Mouse (Mus musculus): ENCODE results near the gene Trp63. TPM values are rescaled to one million over a fixed set of nuclear protein-coding genes. Genes with fewer than 3 reads are reported as not detected.

Gene Trp63
- total and polyA plus RNA-seq, 2 experiments from 2014 or later: 0.05 to 0.11 TPM

- Histone ChIP-seq H3K4me1 (ENCODE audit: insufficient read depth, low read length) (no peaks in the 10 kb centered on the region), H3K36me3 (ENCODE audit: insufficient read depth, low read length) (no peaks in the 10 kb centered on the region), H3K4me3 (ENCODE audit: low read length) (no peak overlapping the region), H3K27ac (no peak overlapping the region), H3K9ac (replicated peaks; ENCODE audit: low read length) (no peak overlapping the region), H3K9me3 (ENCODE audit: low read length) (no peaks in the 10 kb centered on the region), H3K4me2 (ENCODE audit: low read depth, low read length) (no peak overlapping the region), H3K27me3 (ENCODE audit: insufficient read depth, low read length) (no peaks in the 10 kb centered on the region)
- no peak for ATAC-seq
- no peak for DNase-seq (ENCODE audit: low spot score)
- WGBS: 85% methylated on average over 3 of the region's 3 CpGs
- TF ChIP-seq CTCF (IDR thresholded peaks at IDR 0.05; ENCODE audit: low read depth): no peak
These were observed 151.7 kb downstream of the Trp63 start for GRCm38 (mm10) chr16:25835301-25835700.

- Histone ChIP-seq H3K27me3 (ENCODE audit: insufficient read depth, low read length) (no peaks in the 10 kb centered on the region), H3K36me3 (ENCODE audit: insufficient read depth, low read length) (no peaks in the 10 kb centered on the region), H3K9ac (replicated peaks; ENCODE audit: low read length) (no peak overlapping the region), H3K4me3 (ENCODE audit: low read length) (no peak overlapping the region), H3K9me3 (ENCODE audit: low read length) (no peaks in the 10 kb centered on the region), H3K27ac (no peak overlapping the region), H3K4me2 (ENCODE audit: low read depth, low read length) (no peak overlapping the region), H3K4me1 (ENCODE audit: insufficient read depth, low read length) (no peaks in the 10 kb centered on the region)
- 95% methylated on average over 5 of the region's 5 CpGs for WGBS
- TF ChIP-seq CTCF (IDR thresholded peaks at IDR 0.05; ENCODE audit: low read depth): no peak
- ATAC-seq (no peak), DNase-seq (ENCODE audit: low spot score) (no peak)
These were observed 152.2 kb downstream of the Trp63 start for GRCm38 (mm10) chr16:25835723-25836122.

GRCm38 (mm10) chr16:25842996-25843395 lies 159.4 kb downstream of the Trp63 start:
- no peaks in the 10 kb centered on the region for H3K27me3 ChIP-seq (ENCODE audit: insufficient read depth, low read length)
- DNase-seq (ENCODE audit: low spot score): no peak
- 81% methylated on average over 6 of the region's 6 CpGs for WGBS
- no peaks in the 10 kb centered on the region for H3K36me3 ChIP-seq (ENCODE audit: insufficient read depth, low read length)
- no peak overlapping the region for H3K4me3 ChIP-seq (ENCODE audit: low read length)
- no peak for TF ChIP-seq CTCF (IDR thresholded peaks at IDR 0.05; ENCODE audit: low read depth)
- H3K9ac ChIP-seq (replicated peaks; ENCODE audit: low read length): no peak overlapping the region
- ATAC-seq: no peak
- no peak overlapping the region for H3K27ac ChIP-seq
- H3K9me3 ChIP-seq (ENCODE audit: low read length): no peaks in the 10 kb centered on the region
- no peak overlapping the region for H3K4me2 ChIP-seq (ENCODE audit: low read depth, low read length)
- no peaks in the 10 kb centered on the region for H3K4me1 ChIP-seq (ENCODE audit: insufficient read depth, low read length)

GRCm38 (mm10) chr16:25843625-25844024 lies 160.1 kb downstream of the Trp63 start:
- Histone ChIP-seq H3K4me1 (ENCODE audit: insufficient read depth, low read length) (no peaks in the 10 kb centered on the region), H3K27me3 (ENCODE audit: insufficient read depth, low read length) (no peaks in the 10 kb centered on the region), H3K9ac (replicated peaks; ENCODE audit: low read length) (no peak overlapping the region), H3K27ac (no peak overlapping the region), H3K4me2 (ENCODE audit: low read depth, low read length) (no peak overlapping the region), H3K4me3 (ENCODE audit: low read length) (no peak overlapping the region), H3K36me3 (ENCODE audit: insufficient read depth, low read length) (no peaks in the 10 kb centered on the region), H3K9me3 (ENCODE audit: low read length) (no peaks in the 10 kb centered on the region)
- TF ChIP-seq CTCF (IDR thresholded peaks at IDR 0.05; ENCODE audit: low read depth): no peak
- WGBS: 93% methylated on average over 13 of the region's 13 CpGs
- DNase-seq (ENCODE audit: low spot score): no peak
- ATAC-seq: no peak

GRCm38 (mm10) chr16:25846611-25847010 lies 163.0 kb downstream of the Trp63 start:
- Histone ChIP-seq H3K9ac (replicated peaks; ENCODE audit: low read length) (no peak overlapping the region), H3K27ac (no peak overlapping the region), H3K4me3 (ENCODE audit: low read length) (no peak overlapping the region), H3K27me3 (ENCODE audit: insufficient read depth, low read length) (no peaks in the 10 kb centered on the region), H3K4me1 (ENCODE audit: insufficient read depth, low read length) (no peaks in the 10 kb centered on the region), H3K9me3 (ENCODE audit: low read length) (no peaks in the 10 kb centered on the region), H3K36me3 (ENCODE audit: insufficient read depth, low read length) (no peaks in the 10 kb centered on the region), H3K4me2 (ENCODE audit: low read depth, low read length) (no peak overlapping the region)
- TF ChIP-seq CTCF (IDR thresholded peaks at IDR 0.05; ENCODE audit: low read depth): no peak
- DNase-seq (ENCODE audit: low spot score) (no peak), ATAC-seq (no peak)
- WGBS: 90% methylated on average over 5 of the region's 5 CpGs

GRCm38 (mm10) chr16:25848474-25848873 lies 164.9 kb downstream of the Trp63 start:
- Histone ChIP-seq H3K4me2 (ENCODE audit: low read depth, low read length) (no peak overlapping the region), H3K4me3 (ENCODE audit: low read length) (no peak overlapping the region), H3K27ac (no peak overlapping the region), H3K27me3 (ENCODE audit: insufficient read depth, low read length) (no peaks in the 10 kb centered on the region), H3K4me1 (ENCODE audit: insufficient read depth, low read length) (no peaks in the 10 kb centered on the region), H3K36me3 (ENCODE audit: insufficient read depth, low read length) (no peaks in the 10 kb centered on the region), H3K9me3 (ENCODE audit: low read length) (no peaks in the 10 kb centered on the region), H3K9ac (replicated peaks; ENCODE audit: low read length) (no peak overlapping the region)
- no peak for TF ChIP-seq CTCF (IDR thresholded peaks at IDR 0.05; ENCODE audit: low read depth)
- WGBS: 64% methylated on average over 2 of the region's 2 CpGs
- ATAC-seq (no peak), DNase-seq (ENCODE audit: low spot score) (no peak)

- ATAC-seq (no peak), DNase-seq (ENCODE audit: low spot score) (no peak)
- Histone ChIP-seq H3K36me3 (ENCODE audit: insufficient read depth, low read length) (no peaks in the 10 kb centered on the region), H3K27ac (no peak overlapping the region), H3K4me1 (ENCODE audit: insufficient read depth, low read length) (no peaks in the 10 kb centered on the region), H3K9ac (replicated peaks; ENCODE audit: low read length) (no peak overlapping the region), H3K4me3 (ENCODE audit: low read length) (no peak overlapping the region), H3K4me2 (ENCODE audit: low read depth, low read length) (no peak overlapping the region), H3K27me3 (ENCODE audit: insufficient read depth, low read length) (no peaks in the 10 kb centered on the region), H3K9me3 (ENCODE audit: low read length) (no peaks in the 10 kb centered on the region)
- 74% methylated on average over 13 of the region's 13 CpGs for WGBS
- no peak for TF ChIP-seq CTCF (IDR thresholded peaks at IDR 0.05; ENCODE audit: low read depth)
These were observed 166.3 kb downstream of the Trp63 start for GRCm38 (mm10) chr16:25849593-25850464.
